Mouse (Mus musculus) gastrocnemius, postnatal 14 days (tissue): Measurements from ENCODE around the gene Col24a1. TPM values are rescaled to one million over a fixed set of nuclear protein-coding genes. Genes with fewer than 3 reads are reported as not detected.

Experiments
- DNase-seq: peaks from one replicate; pipeline ENCODE4 v3.0.0; 2021; ENCODE audit warnings: mixed read lengths
- intact Hi-C: fragments of 180-260 bp; cut with DNase I; formaldehyde crosslinking; loops from one replicate; pipeline ENCODE4 v1.15.1; 2025; ENCODE audit warnings: low total_unique reads
- long read RNA-seq, 2 experiments: library from polyadenylated mRNA; stranded (forward); transcript quantifications; one replicate each; pipeline ENCODE4 v2.0.0; 2021
- total RNA-seq, 2 experiments: library from RNA; stranded (reverse); gene quantifications; 2 replicates each; pipeline ENCODE4 v1.2.3; 2021

Gene Col24a1
- total RNA-seq: 1 to 10 TPM; 3.6 to 3.9 TPM
- long read RNA-seq, experiment 1, partial matches to known transcripts: 3 of 3 reads
- long read RNA-seq, experiment 1, other reads (novel, unspliced or antisense): 0 of 3 reads
- long read RNA-seq, experiment 2, partial matches to known transcripts: 1 of 1 reads
- long read RNA-seq, experiment 2, other reads (novel, unspliced or antisense): 0 of 1 reads

DNA sequence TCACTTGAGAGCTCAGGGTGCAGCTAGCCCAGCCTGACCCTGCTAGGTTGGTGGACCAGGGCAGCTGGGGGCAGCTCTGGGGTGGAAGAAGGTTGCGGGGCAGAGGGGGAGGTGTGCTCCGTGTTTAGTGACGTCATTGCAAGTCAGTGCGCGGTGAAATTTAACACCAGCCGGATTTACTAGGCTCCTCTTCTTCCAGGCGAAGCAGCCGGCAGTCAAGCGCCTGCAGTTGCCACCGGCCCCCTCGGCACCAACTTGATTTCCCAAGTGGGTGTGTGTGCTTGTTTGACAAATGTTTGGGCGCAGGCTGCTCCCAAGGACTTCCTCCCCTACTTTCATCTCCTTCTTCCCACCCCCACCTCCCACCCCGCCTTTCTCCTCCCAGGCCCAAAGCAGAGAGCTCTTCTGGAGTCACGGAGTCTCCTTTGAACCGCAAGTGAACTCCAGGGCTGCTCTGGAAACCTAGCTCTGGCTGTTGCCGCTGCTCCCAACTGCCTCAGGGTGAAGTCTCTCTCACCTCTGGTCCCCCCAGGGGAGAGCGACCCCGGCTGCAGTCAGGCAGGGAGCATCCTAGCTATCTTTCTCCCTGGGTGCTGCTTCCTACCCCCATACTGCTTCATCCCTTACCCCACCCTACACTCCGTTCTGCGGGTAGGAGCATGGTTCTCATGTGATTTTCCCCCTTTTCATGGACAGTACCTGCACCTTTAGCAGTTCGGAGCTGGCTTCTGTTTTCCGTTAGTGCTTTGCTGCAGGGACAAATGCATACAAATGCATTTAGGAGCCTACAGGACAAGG is at the start of gene Col24a1:
Col24a1 (plus strand) TSS at position 136 of the 798 bp plus-strand sequence.
- intact Hi-C loops: no loop called here
- peak; percentile 15 for DNase-seq

DNA sequence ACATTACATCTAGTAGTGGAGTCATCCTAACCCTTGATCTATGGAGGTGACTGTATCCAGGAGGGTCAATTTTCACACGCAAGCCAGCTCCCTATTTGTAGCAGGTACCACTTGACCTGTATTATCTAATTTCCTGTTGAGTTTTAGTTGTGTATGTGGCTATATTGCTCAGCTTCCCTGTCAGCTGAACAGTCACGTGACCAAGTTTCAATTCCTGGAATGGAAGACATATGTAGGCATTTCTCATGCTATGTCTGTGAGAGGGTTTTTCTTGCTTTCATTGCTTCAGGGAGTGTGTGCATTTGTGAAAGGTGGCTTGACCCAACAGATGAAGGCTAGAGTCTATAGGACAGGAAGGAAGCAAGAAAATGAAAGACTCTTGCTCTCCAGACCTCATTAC is 44.2 kb upstream of the Col24a1 start:
- DNase-seq: no peak
- intact Hi-C loops: no loop called here

- no peak for DNase-seq
- intact Hi-C loops: no loop called here
These were observed 39.2 kb upstream of the Col24a1 start for GRCm38 (mm10) chr3:145253066-145253465.

DNA sequence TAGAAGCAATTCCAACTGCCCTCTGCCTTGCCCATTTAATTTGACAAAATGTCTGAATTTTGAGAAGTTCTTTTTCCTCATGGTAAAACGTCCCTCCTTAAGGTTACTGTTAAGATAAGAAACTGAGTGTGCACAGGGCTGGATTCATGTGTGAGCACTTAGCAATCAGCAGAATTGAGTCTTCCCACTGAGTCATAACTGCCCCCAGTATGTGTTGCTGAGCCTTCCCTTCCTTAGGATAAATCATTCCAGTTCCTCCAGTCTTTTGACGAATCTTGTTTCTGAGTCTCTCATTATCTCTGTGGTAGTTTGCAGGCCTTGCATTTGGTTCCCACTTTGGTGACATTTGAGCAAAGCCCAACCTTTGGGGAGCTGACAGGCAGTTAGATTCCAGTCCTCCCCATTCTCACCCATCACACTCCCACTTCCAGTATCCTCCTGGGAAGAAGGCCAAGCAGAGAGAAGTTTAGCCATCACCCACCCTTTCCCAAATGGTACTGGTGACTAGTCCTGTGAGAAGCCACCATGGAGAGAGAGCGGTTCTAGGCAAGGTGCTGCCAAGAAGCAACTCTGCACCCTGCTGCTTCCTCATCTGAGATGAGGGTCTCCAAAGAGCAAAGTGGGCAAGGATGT is 37.4 kb upstream of the Col24a1 start:
- DNase-seq: no peak
- intact Hi-C loops: no loop called here

DNA sequence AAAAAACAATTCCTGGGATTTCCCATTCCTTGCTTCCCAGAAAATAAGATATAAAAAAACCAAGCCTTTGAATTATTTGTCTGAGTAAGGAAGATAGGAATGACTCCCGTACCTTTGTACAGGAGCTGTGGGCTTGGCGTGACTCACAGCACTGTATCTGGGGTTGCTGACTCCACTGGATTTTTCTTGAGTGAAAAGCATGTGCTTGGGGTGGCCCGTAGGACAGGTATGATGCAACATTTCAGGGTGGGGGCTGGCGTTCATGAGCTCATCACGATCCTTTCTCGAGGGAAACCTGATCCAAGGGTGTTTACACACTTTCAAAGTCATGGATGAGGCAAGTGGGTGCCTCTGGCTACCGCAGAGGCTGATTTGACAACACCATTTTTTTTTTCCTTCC is 35.6 kb upstream of the Col24a1 start:
- DNase-seq: no peak
- intact Hi-C loops: no loop called here

DNA sequence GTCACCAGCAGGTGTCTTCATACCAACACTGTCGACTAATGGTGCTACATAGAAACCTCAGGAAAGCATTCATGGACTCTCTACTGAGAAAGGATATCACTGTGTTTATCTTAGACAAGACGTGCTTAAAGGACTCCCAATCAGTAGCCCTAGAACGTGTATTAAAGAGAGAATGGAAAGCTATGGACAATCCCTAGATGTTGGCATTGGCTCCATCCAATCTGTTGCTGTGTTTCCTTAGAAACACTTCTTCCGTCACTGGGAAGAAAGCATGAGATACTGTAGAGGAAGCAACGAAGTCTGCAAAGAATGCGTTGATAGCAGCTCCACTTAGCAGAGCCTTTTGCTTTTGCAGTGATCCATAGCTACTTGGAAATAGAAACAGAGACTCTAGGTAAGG is 32.6 kb upstream of the Col24a1 start:
- intact Hi-C loops: no loop called here
- no peak for DNase-seq

DNA sequence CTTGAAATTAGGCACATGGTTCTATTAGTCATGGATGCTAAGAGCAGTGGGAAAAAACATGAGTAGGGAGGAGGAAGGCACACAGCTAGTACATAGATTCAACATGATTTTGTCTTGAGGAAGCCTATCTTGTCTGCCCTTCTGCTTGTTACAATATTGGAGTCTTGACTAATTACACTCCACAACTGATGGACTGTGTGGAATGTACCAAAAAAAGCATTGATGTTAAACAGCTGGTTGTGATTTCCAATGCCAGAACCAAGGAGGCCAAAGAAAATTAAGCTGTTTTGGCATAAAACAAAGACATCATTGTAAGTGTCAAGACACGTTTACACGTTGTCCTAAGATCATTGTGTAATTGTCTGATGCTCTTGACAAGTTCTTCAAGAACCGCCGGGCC is 29.1 kb upstream of the Col24a1 start:
- intact Hi-C loops: no loop called here
- DNase-seq: no peak

- no peak for DNase-seq
- intact Hi-C loops: no loop called here
These were observed 24.2 kb upstream of the Col24a1 start for GRCm38 (mm10) chr3:145268066-145268465.

- intact Hi-C loops: no loop called here
- DNase-seq: no peak
These were observed 18.1 kb upstream of the Col24a1 start for GRCm38 (mm10) chr3:145274191-145274590.

- peak; percentile 39 for DNase-seq
- intact Hi-C loops: no loop called here
These were observed 935 bp downstream of the Col24a1 start for GRCm38 (mm10) chr3:145293207-145293606.

GRCm38 (mm10) chr3:145293623-145294307 is 1.5 kb downstream of the Col24a1 start:
- no peak for DNase-seq
- intact Hi-C loops: no loop called here

DNA sequence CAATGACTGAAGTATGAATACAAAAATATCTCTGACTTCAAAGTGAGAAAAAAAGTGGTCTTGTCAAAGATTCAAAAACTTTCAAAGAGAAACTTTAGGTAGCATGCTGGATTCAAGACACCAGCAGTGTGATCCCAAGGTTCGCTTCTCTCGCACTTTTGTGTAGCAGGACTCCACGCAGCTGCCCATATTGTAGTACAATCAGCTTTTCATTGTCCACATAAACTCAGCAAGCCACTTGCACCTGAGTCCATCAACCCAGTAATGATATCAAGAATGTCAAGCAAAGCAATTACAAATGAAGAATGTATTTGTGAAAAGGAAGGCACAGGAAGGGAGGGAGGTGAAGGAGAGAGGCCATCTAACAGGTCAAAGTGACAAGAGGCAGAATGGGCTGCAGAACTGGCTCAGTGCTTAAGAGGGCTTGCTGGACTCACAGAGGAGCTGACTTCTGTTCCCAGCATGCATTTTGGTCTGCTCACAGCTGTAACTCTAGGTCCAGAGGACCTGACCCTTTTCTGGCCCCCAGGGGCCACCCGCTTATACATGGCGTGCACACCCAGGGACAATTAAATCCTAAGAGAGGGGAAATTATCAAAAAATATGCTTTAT is 7.8 kb downstream of the Col24a1 start:
- intact Hi-C loops: no loop called here
- DNase-seq: no peak

GRCm38 (mm10) chr3:145305311-145305710 is 13.0 kb downstream of the Col24a1 start:
- intact Hi-C loops: no loop called here
- no peak for DNase-seq

- no peak for DNase-seq
- intact Hi-C loops: no loop called here
These were observed 14.9 kb downstream of the Col24a1 start for GRCm38 (mm10) chr3:145307209-145307608.

GRCm38 (mm10) chr3:145320587-145321274 is 28.5 kb downstream of the Col24a1 start:
- intact Hi-C loops: no loop called here
- no peak for DNase-seq

DNA sequence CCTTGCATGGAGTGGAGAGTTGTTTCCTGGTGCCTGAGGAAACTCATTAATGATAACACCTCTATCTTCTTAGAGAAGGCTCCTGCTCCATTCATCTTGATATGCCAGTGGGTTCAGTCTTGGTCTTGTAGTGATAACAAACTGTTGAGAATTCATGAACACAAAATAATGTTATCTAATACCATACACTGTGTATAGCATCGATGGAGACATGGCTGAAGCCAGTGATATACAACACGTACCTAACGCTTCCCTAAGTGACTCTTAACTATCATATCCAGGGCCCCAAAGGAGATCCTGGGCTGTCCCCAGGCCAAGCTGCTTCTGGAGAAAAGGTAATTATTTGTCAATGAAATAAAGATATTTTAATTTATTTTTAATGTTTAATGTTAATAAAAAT is 33.1 kb downstream of the Col24a1 start:
- DNase-seq: no peak
- intact Hi-C loops: no loop called here

DNA sequence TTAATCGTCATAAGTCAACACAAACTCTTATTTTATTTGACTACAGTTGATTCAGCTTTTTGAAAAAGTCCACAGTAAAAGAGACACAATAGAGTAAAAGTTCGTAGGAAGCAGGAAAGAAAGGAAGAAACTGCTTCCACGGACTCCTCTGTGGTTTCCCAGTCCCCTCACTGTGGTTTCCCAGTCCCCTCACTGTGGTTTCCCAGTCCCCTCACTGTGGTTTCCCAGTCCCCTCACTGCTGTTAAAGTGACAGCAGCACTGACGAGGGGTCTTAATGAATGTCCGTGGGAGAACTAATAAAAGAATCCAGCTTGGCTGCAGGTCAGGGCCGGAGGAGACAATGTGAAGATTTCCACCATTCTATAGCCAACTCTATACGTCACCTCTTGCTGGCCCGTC is 39.4 kb downstream of the Col24a1 start:
- intact Hi-C loops: no loop called here
- no peak for DNase-seq

DNA sequence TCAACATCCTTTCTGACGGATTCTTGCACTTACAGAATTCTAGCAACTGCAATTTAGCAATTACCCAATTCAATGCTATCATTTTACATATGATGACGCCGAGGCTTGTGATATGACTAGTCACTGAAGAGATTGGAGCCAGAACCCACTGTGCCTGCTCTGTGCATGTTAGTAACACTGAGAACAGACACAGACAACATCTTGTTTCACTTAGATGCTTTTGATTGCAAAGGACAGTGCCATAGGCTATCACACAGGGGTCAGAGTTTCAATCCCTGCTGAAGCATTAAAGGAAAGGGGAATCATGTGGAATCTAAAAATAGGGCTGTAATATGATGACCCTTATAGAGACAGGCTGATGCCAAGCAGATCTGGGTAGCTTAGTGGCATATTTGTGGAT is 41.8 kb downstream of the Col24a1 start:
- no peak for DNase-seq
- intact Hi-C loops: no loop called here

GRCm38 (mm10) chr3:145337161-145337560 is 44.9 kb downstream of the Col24a1 start:
- intact Hi-C loops: no loop called here

More at GRCm38 (mm10) chr3:145337161-145337560, 44.9 kb downstream of the Col24a1 start:
- DNase-seq: no peak
